15 mouse cellular contexts compared by ENCODE assay signal in genomic region chr14:118850011-118850695, GRCm38 (mm10).
DNase-seq lines count a peak whose midpoint lies in the region; ATAC-seq and TF ChIP-seq lines count a peak whose summit lies in the region.
"Had no signal": no experiment of that assay in that cellular context is flagged by ENCODE, and none has a peak within 500 bp of the region (broad histone marks: within the 10 kb centered on the region; RNA-seq: fewer than 3 reads in every experiment).

No protein-coding gene starts in this region.

- peak overlapping the region; percentile 65 for H3K4me2 ChIP-seq in CH12.LX (ENCODE audit: insufficient read depth, low read depth, poor library complexity, severe bottlenecking)
- no peak overlapping the region for H3K4me2 ChIP-seq in stomach, embryonic 15.5 days
- H3K4me2 ChIP-seq: embryonic facial prominence, embryonic 13.5 days; heart, embryonic 13.5 days; intestine, embryonic 15.5 days; liver, embryonic 11.5 days had no signal

- no peak for DNase-seq in CH12.LX (ENCODE audit: extremely low read depth)
- peak; percentile 55 for DNase-seq in induced T-regulatory cell, adult 2 months (ENCODE audit: low read depth)
- DNase-seq in lung, postnatal 36 days = peak; percentile 64
- DNase-seq in kidney, postnatal 14 days = no peak
- no peak for DNase-seq in testis, postnatal 10 days (ENCODE audit: low spot score)
- no peak for DNase-seq in cerebellum, postnatal 10 days
- DNase-seq: adrenal gland, postnatal 36 days; cerebellum, postnatal 25 days; kidney, postnatal 10 days had no signal

- dilution Hi-C loops in CH12.LX (cut with MboI; ENCODE audit: extremely low pct_ligation_motif_present, extremely low pct_unique_long_range_greater_than_20kb, low sequenced_read_pairs) = no loop called here

- H3K9me3 ChIP-seq in CH12.LX (replicated peaks; ENCODE audit: low read length) = no peaks in the 10 kb centered on the region
- H3K9me3 ChIP-seq in stomach, embryonic 15.5 days = no peaks in the 10 kb centered on the region
- H3K9me3 ChIP-seq: embryonic facial prominence, embryonic 13.5 days; heart, embryonic 13.5 days; hindbrain, embryonic 10.5 days; intestine, embryonic 15.5 days had no signal

- peaks cover 6% of the 10 kb centered on the region for H3K27me3 ChIP-seq in CH12.LX (replicated peaks)
- no peaks in the 10 kb centered on the region; the same call in 1 of the 2 replicates for H3K27me3 ChIP-seq in stomach, embryonic 15.5 days (replicated peaks)

- peaks cover 4 to 15% of the 10 kb centered on the region in 2 experiments; a peak in 3 of 4 replicates for H3K4me1 ChIP-seq in CH12.LX (ENCODE audit: control insufficient read depth in 1 of 2, insufficient read depth in 2 of 2)
- H3K4me1 ChIP-seq in stomach, embryonic 15.5 days = peaks cover 6% of the 10 kb centered on the region; the same call in 1 of the 2 replicates

- H3K27ac ChIP-seq in CH12.LX (ENCODE audit: insufficient read depth, low read depth) = no peak overlapping the region
- peak overlapping the region; percentile 68 for H3K27ac ChIP-seq in stomach, embryonic 15.5 days
- H3K27ac ChIP-seq: embryonic facial prominence, embryonic 13.5 days; heart, embryonic 13.5 days; hindbrain, embryonic 10.5 days; intestine, embryonic 15.5 days had no signal

- no peak for TF ChIP-seq CTCF in CH12.LX (conservative IDR thresholded peaks at IDR 0.05 in 1 of 2, IDR thresholded peaks at IDR 0.05 in 1 of 2; ENCODE audit: low read depth in 2 of 2, low read length in 2 of 2)

- in situ Hi-C loops in CH12.LX (cut with MboI; ENCODE audit: low pct_ligation_motif_present, low pct_unique_long_range_greater_than_20kb, low sequenced_read_pairs) = no loop called here

- H3K36me3 ChIP-seq in CH12.LX (replicated peaks in 1 of 2; ENCODE audit: control insufficient read depth in 1 of 2, insufficient read depth in 1 of 2, low read length in 1 of 2) = no peaks in the 10 kb centered on the region
- H3K36me3 ChIP-seq in stomach, embryonic 15.5 days = no peaks in the 10 kb centered on the region
- H3K36me3 ChIP-seq: embryonic facial prominence, embryonic 13.5 days; heart, embryonic 13.5 days; hindbrain, embryonic 10.5 days; intestine, embryonic 15.5 days had no signal

- no peaks in the 10 kb centered on the region for H3K79me2 ChIP-seq in CH12.LX (replicated peaks; ENCODE audit: control insufficient read depth, extremely low read depth, insufficient read depth, poor library complexity, severe bottlenecking)

- WGBS in stomach, embryonic 15.5 days = 71% methylated on average over 11 of the region's 11 CpGs

- H3K9ac ChIP-seq in CH12.LX (ENCODE audit: insufficient read depth, low read depth) = no peak overlapping the region
- no peak overlapping the region for H3K9ac ChIP-seq in stomach, embryonic 15.5 days
- H3K9ac ChIP-seq: embryonic facial prominence, embryonic 13.5 days; heart, embryonic 13.5 days; intestine, embryonic 15.5 days had no signal

- no peak for ATAC-seq in stomach, embryonic 15.5 days (ENCODE audit: insufficient read depth, low FRiP score, low read depth)
- ATAC-seq: intestine, embryonic 15.5 days had no signal

- no peak for TF ChIP-seq RAD21 in CH12.LX (IDR thresholded peaks at IDR 0.05; ENCODE audit: low read depth, low read length)

- peak overlapping the region in 1 of 3 experiments; percentile 9 for H3K4me3 ChIP-seq in CH12.LX (replicated peaks in 1 of 3; ENCODE audit: low read depth in 2 of 3, low read length in 2 of 3, poor library complexity in 1 of 3)
- H3K4me3 ChIP-seq in stomach, embryonic 15.5 days (replicated peaks) = no peak overlapping the region
- H3K4me3 ChIP-seq: embryonic facial prominence, embryonic 13.5 days; heart, embryonic 13.5 days; hindbrain, embryonic 10.5 days; intestine, embryonic 15.5 days had no signal

- no peak for TF ChIP-seq POLR2A in CH12.LX (IDR thresholded peaks at IDR 0.05; ENCODE audit: low read depth, low read length)

- TF ChIP-seq EP300 in CH12.LX (IDR thresholded peaks at IDR 0.05; ENCODE audit: low read length) = no peak

TF ChIP-seq in CH12.LX, 34 proteins besides CTCF, POLR2A, EP300 and RAD21:
- TF ChIP-seq MAX (IDR thresholded peaks at IDR 0.05; ENCODE audit: low read length) = peak; percentile 45; the same call in 1 of the 2 replicates
- TF ChIP-seq ZKSCAN1 (IDR thresholded peaks at IDR 0.05; ENCODE audit: borderline replicate concordance, low read depth, low read length) = no peak
- peak; percentile 87 for TF ChIP-seq BHLHE40 (IDR thresholded peaks at IDR 0.05; ENCODE audit: low read depth, low read length)

Comparison
In these comparisons a context has a peak if more than half of its experiments do, and no peak if none do; other contexts are left out.
1. DNase-seq: peak in induced T-regulatory cell, adult 2 months (single experiment) and lung, postnatal 36 days (single experiment); none in CH12.LX (single experiment), kidney, postnatal 14 days (single experiment), testis, postnatal 10 days (single experiment) and cerebellum, postnatal 10 days (0 of 2).